Mouse (Mus musculus) E14TG2a.4 (cell line): ENCODE measurements at regions not wholly inside any gene's neighbourhood (a gene's known extent, or its start where the extent isn't known, plus 50 kb on each side); places are given as distances from the start of the nearest gene placed in this dataset.

ENCODE experiments used
- CTCF ChIP-seq: conservative IDR thresholded peaks from 2 replicates; pipeline ENCODE4 v1.5.1; 2014; ENCODE audit warnings: low read length
- NANOG ChIP-seq: IDR thresholded peaks from 2 replicates; pipeline ENCODE4 v1.6.1; 2014; ENCODE audit warnings: borderline replicate concordance, low read length, mixed read lengths
- POU5F1 ChIP-seq: IDR thresholded peaks from 2 replicates; pipeline ENCODE4 v1.6.1; 2014; ENCODE audit warnings: low read length, borderline replicate concordance

- no peak for TF ChIP-seq CTCF
- no peak for TF ChIP-seq NANOG
- TF ChIP-seq POU5F1, result no peak; the same call in 1 of the 2 replicates
Measured at GRCm38 (mm10) chr4:62890588-62891580, 74.5 kb upstream of the Zfp618 start.
